ENCODE assay signal across 8 mouse cellular contexts in the genomic region with DNA sequence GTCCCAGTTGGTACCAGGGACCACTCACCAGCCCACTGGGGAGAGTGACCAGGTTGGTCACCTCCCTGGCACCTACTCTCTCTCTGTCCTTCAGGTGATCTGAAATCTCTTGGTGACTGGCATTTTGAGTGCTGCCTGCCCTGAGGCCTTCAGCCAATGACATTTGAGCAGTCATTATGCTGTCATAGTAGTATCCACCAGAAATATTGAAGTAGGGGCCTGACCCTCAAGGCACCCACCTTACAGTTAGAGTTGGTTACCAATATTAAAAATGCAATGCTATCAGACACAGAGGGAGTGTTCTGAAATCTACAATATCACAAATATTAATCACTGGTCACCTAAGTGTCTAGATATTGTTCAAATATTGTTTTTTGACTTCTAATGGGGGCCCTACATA. TPM values are rescaled to one million over a fixed set of nuclear protein-coding genes. Genes with fewer than 3 reads are reported as not detected.
DNase-seq lines count a peak whose midpoint lies in the region; ATAC-seq lines count a peak whose summit lies in the region.

A gene (minus strand): TSS at position 101 of the 400 bp plus-strand sequence.

- H3K27ac ChIP-seq in kidney, embryonic 16.5 days (ENCODE audit: low read length), result no peak within 1 kb of the TSS
- H3K27ac ChIP-seq in midbrain, embryonic 12.5 days (replicated peaks), result no peak within 1 kb of the TSS

- H3K36me3 ChIP-seq in kidney, embryonic 16.5 days (ENCODE audit: insufficient read depth, low read length), result no peaks in the 10 kb centered on the region
- H3K36me3 ChIP-seq in midbrain, embryonic 12.5 days, result no peaks in the 10 kb centered on the region

- DNase-seq in kidney, postnatal 36 days, result no peak
- DNase-seq in adrenal gland, postnatal 10 days, result no peak
- no peak for DNase-seq in layer of hippocampus, postnatal 10 days (ENCODE audit: low spot score in 2 of 2)
- DNase-seq in kidney, adult 11 months, result no peak
- DNase-seq in c-Kit-positive CD71-positive TER-119-positive erythroid progenitor cells, embryonic 14.5 days (ENCODE audit: low spot score), result no peak

- H3K9ac ChIP-seq in kidney, embryonic 16.5 days (replicated peaks; ENCODE audit: low read length), result no peak within 1 kb of the TSS
- H3K9ac ChIP-seq in midbrain, embryonic 12.5 days (replicated peaks), result no peak within 1 kb of the TSS

- no peak within 1 kb of the TSS for H3K4me2 ChIP-seq in kidney, embryonic 16.5 days (replicated peaks; ENCODE audit: low read depth, low read length)
- no peak within 1 kb of the TSS for H3K4me2 ChIP-seq in midbrain, embryonic 12.5 days (replicated peaks)

- no peak within 1 kb of the TSS for H3K4me3 ChIP-seq in kidney, embryonic 16.5 days (ENCODE audit: low read length)
- H3K4me3 ChIP-seq in midbrain, embryonic 12.5 days, result no peak within 1 kb of the TSS

- ATAC-seq in kidney, embryonic 16.5 days (ENCODE audit: low FRiP score, low TSS enrichment), result no peak
- no peak for ATAC-seq in granulocyte monocyte progenitor cell, adult 5-6 weeks (replicated peaks; ENCODE audit: poor library complexity, severe bottlenecking)
- no peak for ATAC-seq in midbrain, embryonic 12.5 days (ENCODE audit: low FRiP score, low read depth)

- no peaks in the 10 kb centered on the region for H3K27me3 ChIP-seq in kidney, embryonic 16.5 days (ENCODE audit: insufficient read depth, low read length)
- no peaks in the 10 kb centered on the region for H3K27me3 ChIP-seq in midbrain, embryonic 12.5 days

- no peaks in the 10 kb centered on the region for H3K9me3 ChIP-seq in kidney, embryonic 16.5 days (ENCODE audit: low read length)
- no peaks in the 10 kb centered on the region for H3K9me3 ChIP-seq in midbrain, embryonic 12.5 days

- H3K4me1 ChIP-seq in kidney, embryonic 16.5 days (ENCODE audit: insufficient read depth, low read length), result 0 out of 2 replicates have a peak, but pooled peaks cover 2% of the 10 kb centered on the region
- no peaks in the 10 kb centered on the region for H3K4me1 ChIP-seq in midbrain, embryonic 12.5 days

RNA-seq across cellular contexts. Expression of the gene that starts here (rescaled TPM):
- polyA plus RNA-seq in kidney, embryonic 16.5 days (2015; fragmentation: Nextera tagmentation; extraction: Ambion mirVana), result 260 and 266 TPM in 2 replicates
- total RNA-seq in adrenal gland, postnatal 10 days (2021), result 100 to 1,000 TPM in 1 of 2 experiments, 10 to 100 TPM in 1; 80.1 to 104 TPM
- 38.6 and 49.1 TPM in 2 replicates for total RNA-seq in granulocyte monocyte progenitor cell, adult 5-6 weeks (2014; fragmentation: Nextera tagmentation)
- total RNA-seq in granulocyte monocyte progenitor cell, adult 5-6 weeks (2017), result 35.9 and 40.9 TPM in 2 replicates
- total RNA-seq in layer of hippocampus, postnatal 10 days (2021), result 10 to 100 TPM; 23.2 to 23.7 TPM
- polyA plus RNA-seq in midbrain, embryonic 12.5 days (2016; fragmentation: Nextera tagmentation; extraction: Ambion mirVana), result 193 and 197 TPM in 2 replicates
